In the genomic region with DNA sequence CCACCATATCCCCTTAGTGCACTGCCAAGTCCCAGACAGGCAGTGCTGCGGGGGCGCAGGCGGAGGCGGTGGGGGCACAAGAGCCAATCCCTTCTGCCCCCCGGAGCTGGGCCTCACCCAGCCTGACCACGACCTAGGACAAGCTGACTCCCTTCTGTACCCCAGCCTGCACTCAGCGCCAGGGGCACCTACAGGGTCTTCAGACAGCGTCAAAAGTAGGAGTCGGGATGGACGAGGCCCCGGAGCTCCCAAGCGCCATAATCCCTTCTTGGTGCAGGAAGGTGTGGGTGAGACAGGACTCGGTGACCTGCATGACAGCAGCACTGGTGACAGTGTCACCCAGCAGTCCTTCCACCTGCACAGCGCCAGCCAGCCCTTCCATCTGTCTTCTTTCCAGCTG, we compare ENCODE assay signal across 26 mouse cellular contexts. TPM values are rescaled to one million over a fixed set of nuclear protein-coding genes. Genes with fewer than 3 reads are reported as not detected.
"Had no signal": no experiment of that assay in that cellular context is flagged by ENCODE, and none has a peak within 500 bp of the region (broad histone marks: within the 10 kb centered on the region; RNA-seq: fewer than 3 reads in every experiment).

No protein-coding gene starts in this region.

- H3K27ac ChIP-seq: kidney, postnatal 0 days; left cerebral cortex, adult 2 months; limb, embryonic 12.5 days; limb, embryonic 15.5 days; liver, embryonic 14.5 days; lung, embryonic 15.5 days; midbrain, embryonic 10.5 days; midbrain, embryonic 13.5 days; stomach, postnatal 0 days had no signal

- H3K4me3 ChIP-seq: left cerebral cortex, adult 2 months; limb, embryonic 12.5 days; limb, embryonic 15.5 days; lung, embryonic 15.5 days; midbrain, embryonic 10.5 days; midbrain, embryonic 13.5 days; myocyte had no signal

- H3K9ac ChIP-seq: limb, embryonic 12.5 days; limb, embryonic 15.5 days; liver, embryonic 14.5 days; liver, postnatal 0 days; lung, embryonic 15.5 days; midbrain, embryonic 13.5 days had no signal

- ATAC-seq: liver, postnatal 0 days; midbrain, embryonic 13.5 days; midbrain, embryonic 16.5 days had no signal

- DNase-seq: kidney, adult 2 months; layer of hippocampus, postnatal 36 days; left cerebral cortex, postnatal 4 days; liver, postnatal 0 days; lung, postnatal 10 days; lung, postnatal 4 days; right cerebral cortex, adult 18-20 months; right cerebral cortex, postnatal 14 days; right cerebral cortex, postnatal 4 days; thymus, adult 2 months; thymus, postnatal 14 days; thymus, postnatal 4 days had no signal

- H3K9me3 ChIP-seq: limb, embryonic 12.5 days; limb, embryonic 15.5 days; lung, embryonic 15.5 days; midbrain, embryonic 10.5 days; midbrain, embryonic 13.5 days had no signal

- H3K27me3 ChIP-seq: limb, embryonic 12.5 days; limb, embryonic 15.5 days; lung, embryonic 15.5 days; midbrain, embryonic 13.5 days had no signal

- H3K4me2 ChIP-seq: limb, embryonic 12.5 days; limb, embryonic 15.5 days; liver, embryonic 11.5 days; lung, embryonic 15.5 days; midbrain, embryonic 13.5 days had no signal

RNA-seq across cellular contexts. Expression of a gene that starts 14.2 kb away (rescaled TPM):
- total RNA-seq: megakaryocyte progenitor cell, adult 5-6 weeks had no signal
- polyA plus RNA-seq: limb, embryonic 12.5 days; liver, embryonic 11.5 days; liver, embryonic 14.5 days had no signal

RNA-seq across cellular contexts. Expression of a gene that starts 39.7 kb away (rescaled TPM):
- total RNA-seq: layer of hippocampus, postnatal 10 days; layer of hippocampus, postnatal 36 days; left cerebral cortex, postnatal 4 days had no signal
